Mouse (Mus musculus) lung, embryonic 16.5 days (tissue): ENCODE data around the gene Olfr545. TPM values are rescaled to one million over a fixed set of nuclear protein-coding genes. Genes with fewer than 3 reads are reported as not detected.
"Not testable (repeated sequence)": the region's sequence is repeated elsewhere in the genome, so short reads cannot be mapped to it uniquely, and the experiment has no call there.

ENCODE experiments used
- ATAC-seq: fragments of 200-750 bp; cut with Nextera tagmentation; 2 replicates; pipeline ENCODE4 v1.8.0; 2017; ENCODE audit warnings: low read depth, mild to moderate bottlenecking, moderate library complexity
- H3K27ac ChIP-seq: fragments of 300-500 bp; sonication (generic); 2 replicates; pipeline ENCODE4 v1.5.1; 2014; ENCODE audit warnings: mild to moderate bottlenecking, control low read depth, low read length
- H3K27me3 ChIP-seq: fragments of 300-500 bp; sonication (generic); 2 replicates; pipeline ENCODE4 v1.6.1; 2014; ENCODE audit warnings: low read depth, low read length, mixed read lengths; ENCODE audit not compliant: control insufficient read depth, insufficient read depth
- H3K36me3 ChIP-seq: fragments of 300-500 bp; sonication (generic); 2 replicates; pipeline ENCODE4 v1.6.1; 2014; ENCODE audit warnings: low read length; ENCODE audit not compliant: control insufficient read depth, insufficient read depth
- H3K4me1 ChIP-seq: fragments of 300-500 bp; sonication (generic); replicated peaks from 2 replicates; pipeline ENCODE4 v1.6.1; 2014; ENCODE audit warnings: low read length, mixed read lengths; ENCODE audit not compliant: control insufficient read depth, insufficient read depth
- H3K4me2 ChIP-seq: fragments of 300-500 bp; sonication (generic); 2 replicates; pipeline ENCODE4 v1.6.1; 2014; ENCODE audit warnings: low read depth, low read length, control low read depth
- H3K4me3 ChIP-seq: fragments of 300-500 bp; sonication (generic); 2 replicates; pipeline ENCODE4 v1.5.1; 2014; ENCODE audit warnings: mild to moderate bottlenecking, low read length, control low read depth
- H3K9ac ChIP-seq: fragments of 300-500 bp; sonication (generic); 2 replicates; pipeline ENCODE4 v1.6.1; 2014; ENCODE audit warnings: low read length, control low read depth
- H3K9me3 ChIP-seq: fragments of 300-500 bp; sonication (generic); 2 replicates; pipeline ENCODE4 v1.6.1; 2016; ENCODE audit warnings: low read length; ENCODE audit not compliant: control insufficient read depth
- WGBS: fragments of 180-500 bp; shearing (Covaris S2); extraction: QIAGEN DNeasy Blood & Tissue Kit; methylation state at CpG from one replicate; pipeline ENCODE4 v1.1.7; 2014; 5-methylcytosine and 5-hydroxymethylcytosine counted together
- polyA plus RNA-seq: library from polyadenylated mRNA; unstranded; fragments of >200 nt; fragmentation: Nextera tagmentation; extraction: Ambion mirVana; gene quantifications from 2 replicates; pipeline ENCODE4 v1.2.1, GENCODE M21; 2015

Olfr545 gene
- polyA plus RNA-seq, 1 experiment from 2014 or later = not detected

DNA sequence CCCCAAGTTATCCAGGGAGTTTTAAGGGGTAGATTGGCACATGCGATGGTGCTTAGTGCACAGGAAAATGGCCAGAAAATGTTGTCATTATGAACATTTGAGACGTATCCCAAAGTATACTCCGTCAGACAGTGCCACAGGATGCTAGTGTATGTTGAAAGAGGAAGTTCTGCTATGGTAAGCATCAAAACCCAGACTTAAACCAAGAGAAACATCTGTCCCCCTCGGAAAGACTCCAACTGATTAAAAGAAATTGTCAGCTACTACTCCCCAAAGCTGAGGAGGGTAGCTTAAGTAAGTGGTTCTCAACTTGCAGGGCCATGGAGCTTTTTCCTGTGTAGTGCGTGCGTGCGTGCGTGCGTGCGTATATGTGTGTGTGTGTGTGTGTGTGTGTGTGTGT, 12.6 kb upstream of the Olfr545 start:
- ATAC-seq = no peak
- H3K27me3 ChIP-seq = no peaks in the 10 kb centered on the region
- no peak overlapping the region for H3K4me3 ChIP-seq
- WGBS = 86% methylated on average over 10 of the region's 10 CpGs
- H3K27ac ChIP-seq = no peak overlapping the region
- H3K4me1 ChIP-seq = no peaks in the 10 kb centered on the region; the same call in 1 of the 2 replicates
- no peak overlapping the region for H3K4me2 ChIP-seq
- H3K9me3 ChIP-seq = no peaks in the 10 kb centered on the region
- no peaks in the 10 kb centered on the region for H3K36me3 ChIP-seq
- no peak overlapping the region for H3K9ac ChIP-seq

DNA sequence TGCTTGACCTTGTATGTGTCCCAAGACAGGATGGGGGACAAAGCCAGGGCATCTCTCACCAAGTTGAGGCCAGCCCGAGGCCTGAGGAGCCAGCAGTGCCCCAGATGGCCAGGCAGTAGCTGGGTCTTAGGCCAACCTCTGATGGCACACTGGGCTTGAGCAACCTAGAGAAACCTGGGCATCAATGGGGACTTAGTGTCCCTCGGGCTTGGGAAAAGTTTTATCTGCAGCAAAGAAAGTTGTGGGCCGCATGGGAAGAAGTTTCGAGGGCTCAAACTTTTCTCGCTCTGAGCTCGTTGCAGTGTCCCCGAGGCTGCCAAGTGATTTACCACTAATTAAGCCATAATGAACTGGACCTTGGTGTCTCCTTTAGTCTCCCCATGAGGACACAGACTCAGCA, 10.4 kb upstream of the Olfr545 start:
- Histone ChIP-seq H3K9me3 (no peaks in the 10 kb centered on the region), H3K4me3 (no peak overlapping the region), H3K4me1 (no peaks in the 10 kb centered on the region; the same call in 1 of the 2 replicates), H3K9ac (no peak overlapping the region), H3K27me3 (no peaks in the 10 kb centered on the region), H3K4me2 (no peak overlapping the region), H3K27ac (no peak overlapping the region), H3K36me3 (no peaks in the 10 kb centered on the region)
- ATAC-seq = no peak
- WGBS = 83% methylated on average over 7 of the region's 7 CpGs

DNA sequence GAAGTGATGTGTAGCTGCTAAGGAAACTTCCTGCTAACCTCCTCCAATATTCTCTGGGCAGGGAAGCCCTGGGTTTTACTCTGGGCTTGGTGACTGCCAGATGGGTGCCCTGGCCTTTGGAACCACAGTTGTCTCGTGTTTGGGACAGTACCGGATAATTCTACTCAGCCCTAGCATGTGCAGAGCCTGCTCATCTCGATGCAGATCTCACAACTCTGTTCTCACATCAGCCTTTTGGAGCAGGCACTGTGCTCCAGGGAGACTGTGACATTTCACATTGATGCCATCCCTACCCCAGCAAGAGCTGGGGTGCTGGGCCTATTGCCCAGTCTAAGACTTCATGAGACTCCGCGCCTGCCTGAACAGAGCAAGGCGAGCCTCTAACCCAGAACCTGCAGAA, 9.3 kb upstream of the Olfr545 start:
- no peak overlapping the region for H3K9ac ChIP-seq
- no peak overlapping the region for H3K4me3 ChIP-seq
- H3K4me1 ChIP-seq = no peaks in the 10 kb centered on the region; the same call in 1 of the 2 replicates
- H3K27ac ChIP-seq = no peak overlapping the region
- ATAC-seq = no peak
- no peak overlapping the region for H3K4me2 ChIP-seq
- 89% methylated on average over 6 of the region's 6 CpGs for WGBS
- no peaks in the 10 kb centered on the region for H3K27me3 ChIP-seq
- H3K36me3 ChIP-seq = no peaks in the 10 kb centered on the region
- H3K9me3 ChIP-seq = no peaks in the 10 kb centered on the region

DNA sequence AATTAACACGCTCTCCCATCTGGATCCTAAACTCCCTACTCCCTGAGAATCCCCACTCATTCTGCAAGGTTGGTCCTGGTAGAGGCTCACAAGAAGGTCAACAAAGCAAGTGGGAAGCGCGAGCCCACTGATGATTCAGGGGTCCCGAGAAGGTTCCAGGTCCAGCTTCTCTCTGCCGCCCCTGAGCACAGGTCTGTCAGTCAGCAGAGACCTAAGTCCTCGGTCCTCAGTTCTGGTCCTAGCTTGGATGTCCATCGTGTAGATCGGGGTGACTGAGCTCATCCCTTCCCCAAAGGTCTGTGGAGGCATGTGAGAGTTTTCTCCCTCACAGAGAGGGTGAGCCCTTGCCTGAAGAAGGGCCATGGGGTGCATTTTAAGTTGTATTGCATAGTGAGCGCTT, 8.7 kb upstream of the Olfr545 start:
- Histone ChIP-seq H3K4me3 (no peak overlapping the region), H3K36me3 (no peaks in the 10 kb centered on the region), H3K27me3 (no peaks in the 10 kb centered on the region), H3K9ac (no peak overlapping the region), H3K4me2 (no peak overlapping the region), H3K4me1 (no peaks in the 10 kb centered on the region; the same call in 1 of the 2 replicates), H3K9me3 (no peaks in the 10 kb centered on the region), H3K27ac (no peak overlapping the region)
- ATAC-seq = no peak
- WGBS = 80% methylated on average over 9 of the region's 9 CpGs

DNA sequence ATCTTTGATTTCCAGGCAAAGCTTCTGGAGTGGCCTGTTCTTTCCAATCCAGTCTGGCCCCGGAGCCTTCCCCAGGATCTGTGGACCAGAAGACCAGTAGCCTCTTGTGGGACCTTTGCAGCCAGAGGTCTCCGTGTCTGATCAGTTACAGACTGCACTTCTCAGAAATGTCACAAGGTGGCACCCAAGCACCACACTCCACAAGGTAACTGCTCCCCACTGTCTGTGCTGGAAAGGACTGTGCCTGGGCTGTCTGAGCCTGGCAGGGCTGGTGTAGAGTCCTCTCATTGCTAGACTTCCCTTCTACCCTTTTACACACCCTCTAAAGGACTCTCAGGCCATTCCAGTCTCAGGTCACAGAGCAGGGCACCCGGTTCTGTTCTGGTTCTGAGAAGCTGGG, 7.5 kb upstream of the Olfr545 start:
- Histone ChIP-seq H3K27me3 (no peaks in the 10 kb centered on the region), H3K4me3 (no peak overlapping the region), H3K36me3 (no peaks in the 10 kb centered on the region), H3K4me1 (no peaks in the 10 kb centered on the region), H3K9me3 (no peaks in the 10 kb centered on the region), H3K27ac (no peak overlapping the region), H3K4me2 (no peak overlapping the region), H3K9ac (no peak overlapping the region)
- WGBS = 42% methylated on average over 3 of the region's 3 CpGs
- peak; percentile 77; the same call in 1 of the 2 replicates for ATAC-seq

DNA sequence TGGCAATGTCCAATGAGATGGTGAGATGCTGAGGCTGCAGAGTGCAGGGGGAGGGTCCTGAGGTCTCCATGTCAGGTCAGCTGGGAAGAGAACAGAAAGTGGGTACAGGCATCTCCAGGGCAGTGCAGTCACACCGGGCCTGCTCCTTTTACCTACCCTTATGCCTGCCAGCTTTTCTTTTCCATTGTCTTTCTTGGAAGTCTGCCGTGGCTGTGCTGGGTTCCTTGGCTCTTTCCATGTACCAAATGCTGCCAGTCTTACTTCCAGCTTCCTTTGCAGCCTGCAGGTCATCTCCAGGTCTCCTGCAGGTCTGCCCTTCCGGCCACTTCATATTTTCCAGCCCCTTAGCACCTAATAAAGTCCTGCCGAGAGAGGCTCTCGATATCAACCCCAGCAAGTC, 2.6 kb upstream of the Olfr545 start:
- no peaks in the 10 kb centered on the region for H3K36me3 ChIP-seq
- no peak overlapping the region for H3K27ac ChIP-seq
- H3K4me2 ChIP-seq = no peak overlapping the region
- no peak overlapping the region for H3K4me3 ChIP-seq
- 54% methylated on average over 5 of the region's 5 CpGs for WGBS
- no peaks in the 10 kb centered on the region for H3K9me3 ChIP-seq
- no peaks in the 10 kb centered on the region for H3K4me1 ChIP-seq
- ATAC-seq = no peak
- H3K27me3 ChIP-seq = no peaks in the 10 kb centered on the region
- no peak overlapping the region for H3K9ac ChIP-seq

DNA sequence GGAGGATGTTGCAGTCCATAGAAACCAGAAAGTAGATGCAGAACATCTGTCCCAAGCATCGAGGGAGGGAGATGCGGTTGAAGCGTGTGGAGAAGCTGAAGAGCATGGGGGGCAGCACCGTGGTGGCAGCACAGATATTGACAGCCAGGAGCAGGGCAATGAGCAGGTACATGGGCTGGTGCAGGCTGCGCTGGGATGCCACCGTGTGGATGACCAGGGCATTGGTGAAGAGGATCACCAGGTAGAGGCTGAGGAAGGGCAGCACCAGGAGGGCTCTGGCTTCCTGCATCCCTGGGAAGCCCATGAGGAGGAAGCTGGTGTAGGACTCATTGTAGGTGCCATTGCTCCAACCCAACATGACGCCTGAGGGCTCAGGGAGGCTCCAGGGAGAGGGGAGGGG, 5.0 kb downstream of the Olfr545 start:
- not testable (repeated sequence) for H3K36me3 ChIP-seq, ATAC-seq, H3K4me2 ChIP-seq, H3K4me3 ChIP-seq, H3K9ac ChIP-seq, H3K27ac ChIP-seq, H3K4me1 ChIP-seq, H3K27me3 ChIP-seq, H3K9me3 ChIP-seq
- WGBS = 51% methylated on average over 6 of the region's 7 CpGs

DNA sequence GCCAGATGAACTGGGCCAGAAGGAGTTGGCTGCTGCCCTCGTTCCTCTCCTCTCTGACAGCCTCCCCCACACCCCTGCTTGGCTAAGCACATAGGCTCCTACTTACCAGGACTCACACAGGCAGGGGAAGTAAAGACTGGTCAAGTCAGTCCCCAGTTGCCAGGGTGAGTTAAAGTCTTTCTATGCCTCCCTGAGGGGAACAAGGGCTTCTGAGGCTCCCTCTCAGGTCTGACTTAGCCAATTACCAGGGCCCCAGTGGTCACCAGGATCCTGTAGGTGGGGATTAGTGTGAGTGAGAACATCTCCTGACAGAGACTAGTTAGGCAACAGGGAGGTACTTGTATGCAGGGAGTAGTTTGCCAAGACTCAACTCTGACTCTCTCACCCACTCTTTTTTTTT, 11.2 kb downstream of the Olfr545 start, which contains the start of gene Olfr544:
TSS of gene Olfr544 (minus strand) at position 153 of the 400 bp plus-strand sequence.
- H3K36me3 ChIP-seq = no peaks in the 10 kb centered on the region
- no peak within 1 kb of the TSS for H3K9ac ChIP-seq
- 36% methylated on average over 1 of the region's 1 CpGs for WGBS
- no peaks in the 10 kb centered on the region for H3K4me1 ChIP-seq
- ATAC-seq = no peak
- H3K27me3 ChIP-seq = no peaks in the 10 kb centered on the region
- H3K9me3 ChIP-seq = no peaks in the 10 kb centered on the region
- H3K4me2 ChIP-seq = no peak within 1 kb of the TSS
- H3K27ac ChIP-seq = no peak within 1 kb of the TSS
- no peak within 1 kb of the TSS for H3K4me3 ChIP-seq

DNA sequence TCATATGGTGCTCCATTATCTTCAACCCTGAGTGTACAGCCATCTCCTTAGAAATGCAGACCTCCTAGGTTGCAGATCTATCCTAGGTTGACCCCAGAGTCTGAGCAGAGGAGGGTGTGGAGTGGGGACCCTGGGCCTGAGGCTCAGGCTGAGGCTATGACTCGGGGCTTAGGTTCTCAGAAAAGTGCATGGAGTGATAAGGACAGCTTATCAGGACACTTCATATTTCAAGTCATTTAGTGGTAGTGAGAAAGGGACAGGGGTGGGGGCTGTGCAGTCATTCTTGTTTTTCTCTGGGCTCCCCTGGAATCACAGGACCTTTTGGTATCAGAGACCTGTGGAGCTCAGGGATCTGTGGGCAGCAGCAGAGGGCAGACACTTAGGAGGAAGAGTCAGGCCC, 13.3 kb downstream of the Olfr545 start:
- Histone ChIP-seq H3K4me2 (no peak overlapping the region), H3K9me3 (no peaks in the 10 kb centered on the region), H3K9ac (no peak overlapping the region), H3K27ac (no peak overlapping the region), H3K4me3 (no peak overlapping the region), H3K27me3 (no peaks in the 10 kb centered on the region), H3K36me3 (no peaks in the 10 kb centered on the region), H3K4me1 (peaks cover under 1% of the 10 kb centered on the region)
- ATAC-seq = no peak
- WGBS = 27% methylated on average over 1 of the region's 1 CpGs

DNA sequence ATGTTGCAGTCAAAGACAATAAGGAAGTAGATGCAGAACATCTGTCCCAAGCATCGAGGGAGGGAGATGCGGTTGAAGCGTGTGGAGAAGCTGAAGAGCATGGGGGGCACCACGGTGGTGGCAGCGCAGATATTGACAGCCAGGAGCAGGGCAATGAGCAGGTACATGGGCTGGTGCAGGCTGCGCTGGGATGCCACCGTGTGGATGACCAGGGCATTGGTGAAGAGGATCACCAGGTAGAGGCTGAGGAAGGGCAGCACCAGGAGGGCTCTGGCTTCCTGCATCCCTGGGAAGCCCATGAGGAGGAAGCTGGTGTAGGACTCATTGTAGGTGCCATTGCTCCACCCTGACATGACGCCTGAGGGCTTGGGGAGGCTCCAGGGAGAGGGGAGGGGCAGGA, 14.6 kb downstream of the Olfr545 start:
- H3K9ac ChIP-seq, H3K36me3 ChIP-seq, H3K27me3 ChIP-seq, H3K27ac ChIP-seq, ATAC-seq, H3K4me2 ChIP-seq, H3K4me3 ChIP-seq, H3K9me3 ChIP-seq: not testable (repeated sequence)
- peaks cover 13% of the 10 kb centered on the region for H3K4me1 ChIP-seq
- WGBS = 71% methylated on average over 7 of the region's 8 CpGs
